Mouse (Mus musculus): ENCODE data around the gene Paox.

Paox gene

GRCm38 (mm10) chr7:140172936-140173335 is 57.3 kb downstream of the Paox start, which contains the start of gene Olfr523:
TSS of gene Olfr523 (plus strand) at chr7:140173217.
- DNase-seq (ENCODE audit: low read depth) = no peak

GRCm38 (mm10) chr7:140179176-140179575 is 63.6 kb downstream of the Paox start:
- DNase-seq (ENCODE audit: low read depth) = no peak

- DNase-seq (ENCODE audit: low read depth) = no peak
Measured at GRCm38 (mm10) chr7:140180692-140181091, 65.1 kb downstream of the Paox start.

GRCm38 (mm10) chr7:140184206-140184605 is 68.6 kb downstream of the Paox start:
- no peak for DNase-seq (ENCODE audit: low read depth)
